Mouse (Mus musculus) urinary bladder, postnatal 25 days (tissue): ENCODE measurements around the gene Gm20812.
"Not testable (repeated sequence)": the region's sequence is repeated elsewhere in the genome, so short reads cannot be mapped to it uniquely, and the experiment has no call there.

Experiments used
- DNase-seq: peaks from one replicate; pipeline ENCODE4 v3.0.0; 2022; ENCODE audit warnings: low spot score

Gm20812 gene

GRCm38 (mm10) chrY:12381681-12382080, at the start of gene Gm20812:
Gene Gm20812, plus strand, starts transcription at chrY:12381981.
- not testable (repeated sequence) for DNase-seq
